In genomic region chr4:130010723-130011122, GRCm38 (mm10) we compare ENCODE assay signal across 17 mouse cellular contexts. TPM values are rescaled to one million over a fixed set of nuclear protein-coding genes. Genes with fewer than 3 reads are reported as not detected.
"Had no signal": no experiment of that assay in that cellular context is flagged by ENCODE, and none has a peak within 500 bp of the region (broad histone marks: within the 10 kb centered on the region; RNA-seq: fewer than 3 reads in every experiment).

No protein-coding gene starts in this region.

- H3K9me3 ChIP-seq: neural tube, embryonic 13.5 days; neural tube, embryonic 15.5 days; stomach, embryonic 15.5 days had no signal

- H3K27ac ChIP-seq: neural tube, embryonic 13.5 days; neural tube, embryonic 15.5 days; stomach, embryonic 15.5 days; stomach, postnatal 0 days had no signal

- H3K36me3 ChIP-seq: stomach, embryonic 15.5 days had no signal

- DNase-seq: retina, postnatal 1 day; right cerebral cortex, adult 18-20 months; right cerebral cortex, postnatal 14 days; right cerebral cortex, postnatal 25 days; right cerebral cortex, postnatal 4 days; spleen, adult 18-20 months; thymus, adult 18-20 months; thymus, adult 2 months; thymus, postnatal 14 days; thymus, postnatal 25 days; thymus, postnatal 36 days; thymus, postnatal 4 days had no signal

- H3K4me2 ChIP-seq: neural tube, embryonic 13.5 days; neural tube, embryonic 15.5 days; stomach, embryonic 15.5 days had no signal

- H3K27me3 ChIP-seq: neural tube, embryonic 15.5 days had no signal

- H3K9ac ChIP-seq: neural tube, embryonic 13.5 days; neural tube, embryonic 15.5 days; stomach, embryonic 15.5 days had no signal

- H3K4me3 ChIP-seq: neural tube, embryonic 13.5 days; neural tube, embryonic 15.5 days; stomach, embryonic 15.5 days had no signal

RNA-seq across cellular contexts. Expression of gene Adgrb2, which starts 26.1 kb away (rescaled TPM):
- total RNA-seq: neutrophil, adult 5-6 weeks had no signal

RNA-seq across cellular contexts. Expression of gene Col16a1, which starts 36.9 kb away (rescaled TPM):
- total RNA-seq: neutrophil, adult 5-6 weeks had no signal
